Mouse (Mus musculus) MEL (cell line): ENCODE data around the gene Fhl3.

ENCODE experiments used
- E2F4 ChIP-seq: IDR thresholded peaks from 2 replicates; pipeline ENCODE4 v1.6.1; 2011; ENCODE audit warnings: low read depth, low read length, improper control_type of control experiment, borderline replicate concordance
- EP300 ChIP-seq, 2 experiments: IDR thresholded peaks; 2 replicates each; pipeline ENCODE4 v1.6.1; 2011; ENCODE audit warnings: improper control_type of control experiment in 2 of 2, low read length in 2 of 2, low read depth in 1 of 2, mild to moderate bottlenecking in 1 of 2
- ZC3H11A ChIP-seq: IDR thresholded peaks from 2 replicates; pipeline ENCODE4 v1.6.1; 2012; ENCODE audit warnings: low read depth, mild to moderate bottlenecking, inconsistent platforms, low read length, improper control_type of control experiment

DNA sequence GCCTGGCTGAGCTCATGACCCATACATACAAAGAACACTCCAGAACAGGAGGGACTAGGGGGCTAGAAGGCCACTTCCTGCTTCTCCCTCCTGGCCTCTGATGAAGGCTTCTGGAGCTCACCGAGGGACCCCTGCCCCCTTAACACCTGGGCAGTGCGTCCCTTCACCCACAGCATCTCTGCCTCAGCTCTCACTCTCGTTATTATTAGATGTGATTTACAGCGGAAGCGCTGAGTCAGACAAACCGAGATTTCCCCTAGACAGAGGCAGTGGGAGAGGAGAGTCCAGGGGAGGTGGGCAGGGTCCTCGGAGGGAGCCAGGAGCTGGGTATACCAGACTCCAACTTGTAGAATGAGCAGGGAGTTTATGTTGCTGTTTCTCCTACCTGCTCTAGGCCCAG, 28.9 kb upstream of the Fhl3 start:
- TF ChIP-seq ZC3H11A (no peak), EP300 (IDR thresholded peaks at IDR 0.05; ENCODE audit: low read depth in 1 of 2, low read length in 2 of 2) (no peak), E2F4 (no peak)
